Mouse (Mus musculus) liver, embryonic 12.5 days (tissue): ENCODE measurements at regions not wholly inside any gene's neighbourhood (a gene's known extent, or its start where the extent isn't known, plus 50 kb on each side); places are given as distances from the start of the nearest gene placed in this dataset.

Experiments
- ATAC-seq: fragments of 200-750 bp; cut with Nextera tagmentation; 2 replicates; pipeline ENCODE4 v1.8.0; 2017; ENCODE audit warnings: moderate number of reproducible peaks, mild to moderate bottlenecking, moderate library complexity
- H3K27ac ChIP-seq: fragments of 300-500 bp; sonication (generic); 2 replicates; pipeline ENCODE4 v1.5.1; 2016; ENCODE audit warnings: mild to moderate bottlenecking
- H3K27me3 ChIP-seq: fragments of 300-500 bp; sonication (generic); replicated peaks from 2 replicates; pipeline ENCODE4 v1.6.1; 2016; ENCODE audit warnings: mild to moderate bottlenecking, moderate library complexity
- H3K36me3 ChIP-seq: fragments of 300-500 bp; sonication (generic); 2 replicates; pipeline ENCODE4 v1.6.1; 2016; ENCODE audit warnings: mild to moderate bottlenecking, moderate library complexity
- H3K4me1 ChIP-seq: fragments of 300-500 bp; sonication (generic); 2 replicates; pipeline ENCODE4 v1.6.1; 2016
- H3K4me2 ChIP-seq: fragments of 300-500 bp; sonication (generic); 2 replicates; pipeline ENCODE4 v1.6.1; 2016; ENCODE audit warnings: mild to moderate bottlenecking, moderate library complexity
- H3K4me3 ChIP-seq: fragments of 300-500 bp; sonication (generic); 2 replicates; pipeline ENCODE4 v1.5.1; 2016; ENCODE audit warnings: mild to moderate bottlenecking, moderate library complexity
- H3K9ac ChIP-seq: fragments of 300-500 bp; sonication (generic); 2 replicates; pipeline ENCODE4 v1.6.1; 2016; ENCODE audit warnings: mild to moderate bottlenecking, moderate library complexity
- H3K9me3 ChIP-seq: fragments of 300-500 bp; sonication (generic); replicated peaks from 2 replicates; pipeline ENCODE4 v1.6.1; 2016; ENCODE audit warnings: mild to moderate bottlenecking, moderate library complexity
- WGBS: fragments of 180-500 bp; shearing (Covaris S2); methylation state at CpG from one replicate; pipeline ENCODE4 v1.1.7; 2016; ENCODE audit not compliant: insufficient replicate concordance; 5-methylcytosine and 5-hydroxymethylcytosine counted together

DNA sequence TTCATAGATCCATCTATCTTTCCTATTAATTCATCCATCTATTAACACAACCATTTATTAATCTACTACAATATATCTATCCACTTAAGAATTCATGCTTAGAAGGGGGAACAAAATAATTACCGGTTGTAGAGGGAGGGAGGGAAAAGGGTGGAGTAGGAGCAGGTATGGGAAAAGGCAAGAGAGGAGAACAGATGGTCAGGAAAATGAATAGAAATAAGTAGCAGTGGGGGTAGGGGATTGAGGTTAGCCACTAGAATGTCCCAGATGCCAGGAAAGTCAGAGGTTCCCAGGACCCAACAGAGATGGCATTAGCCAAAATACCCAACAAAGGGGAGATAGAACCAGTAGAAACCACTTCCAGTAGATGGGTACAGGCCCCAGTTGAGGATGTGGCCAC, 164.5 kb upstream of the Crbn start:
- Histone ChIP-seq H3K9ac (no peak overlapping the region), H3K4me2 (no peak overlapping the region), H3K9me3 (no peaks in the 10 kb centered on the region), H3K4me1 (no peaks in the 10 kb centered on the region), H3K36me3 (no peaks in the 10 kb centered on the region), H3K27me3 (no peaks in the 10 kb centered on the region), H3K4me3 (no peak overlapping the region), H3K27ac (no peak overlapping the region)
- no peak for ATAC-seq
- WGBS, result 60% methylated on average over 1 of the region's 1 CpGs

DNA sequence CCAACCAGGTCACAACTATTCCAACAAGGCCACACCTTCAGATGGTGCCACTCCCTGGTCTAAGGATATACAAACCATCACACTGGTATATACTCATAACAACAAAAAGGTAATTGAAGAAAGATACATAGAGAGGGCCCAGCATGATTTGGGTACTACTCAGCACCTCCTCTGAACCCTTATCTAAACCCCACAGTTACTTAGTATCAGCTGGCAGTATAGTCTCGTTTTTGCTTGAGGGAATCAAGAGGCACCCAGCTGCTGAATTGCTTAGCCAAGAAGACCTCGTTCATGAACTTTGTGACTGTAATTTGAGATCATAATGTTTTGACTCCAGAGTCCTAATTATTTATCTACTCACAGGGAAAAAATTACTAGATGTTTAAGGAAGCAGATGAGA, 175.6 kb upstream of the Crbn start:
- no peak overlapping the region for H3K27ac ChIP-seq
- no peak overlapping the region for H3K4me2 ChIP-seq
- WGBS, result 32% methylated on average over 2 of the region's 2 CpGs
- H3K9me3 ChIP-seq, result no peaks in the 10 kb centered on the region
- no peak overlapping the region for H3K4me3 ChIP-seq
- H3K4me1 ChIP-seq, result no peaks in the 10 kb centered on the region
- ATAC-seq, result peak; percentile 52; the same call in 1 of the 2 replicates
- no peak overlapping the region for H3K9ac ChIP-seq
- H3K36me3 ChIP-seq, result no peaks in the 10 kb centered on the region
- H3K27me3 ChIP-seq, result no peaks in the 10 kb centered on the region

DNA sequence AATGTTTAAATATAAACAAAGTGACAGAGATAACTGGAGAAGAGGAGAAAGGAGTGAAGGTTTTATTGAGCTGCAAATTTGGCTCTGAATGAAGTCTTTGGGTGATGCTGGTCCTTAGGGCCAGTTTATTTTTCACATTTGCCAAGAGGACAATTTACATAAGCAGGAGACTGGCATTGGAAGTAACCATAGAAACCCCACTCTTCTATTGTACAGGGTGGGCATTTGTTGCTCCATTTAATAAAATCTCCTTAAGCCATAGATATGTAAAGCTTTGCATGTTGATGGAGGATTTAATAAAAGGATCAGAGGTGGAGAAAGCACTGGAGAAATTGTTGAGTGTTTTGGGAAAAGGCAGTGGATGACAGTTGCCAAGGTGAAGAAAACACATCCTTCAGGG, 178.8 kb upstream of the Crbn start:
- Histone ChIP-seq H3K4me2 (no peak overlapping the region), H3K9ac (no peak overlapping the region), H3K4me1 (no peaks in the 10 kb centered on the region), H3K36me3 (no peaks in the 10 kb centered on the region), H3K27ac (no peak overlapping the region), H3K4me3 (no peak overlapping the region), H3K9me3 (no peaks in the 10 kb centered on the region), H3K27me3 (no peaks in the 10 kb centered on the region)
- no peak for ATAC-seq

DNA sequence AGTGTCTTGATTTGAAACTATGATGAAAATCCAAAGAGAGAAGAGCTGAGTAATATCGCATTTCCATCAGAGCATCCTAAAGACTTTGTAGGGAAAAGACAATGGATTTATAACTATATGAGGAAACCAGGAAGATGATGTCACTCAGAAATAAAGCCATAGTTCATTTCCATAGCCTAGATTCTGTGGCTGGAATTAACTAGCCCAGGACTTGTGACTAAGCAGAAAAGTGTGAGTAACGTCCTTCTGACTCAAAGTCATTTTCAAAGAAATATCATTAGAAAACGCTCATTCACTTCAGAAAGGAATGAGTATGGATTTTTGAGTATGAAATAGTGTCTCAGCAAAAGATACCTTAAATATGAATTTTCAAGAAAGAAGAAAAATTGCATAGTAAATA, 179.9 kb upstream of the Crbn start:
- H3K27ac ChIP-seq, result no peak overlapping the region
- no peaks in the 10 kb centered on the region for H3K27me3 ChIP-seq
- H3K9ac ChIP-seq, result no peak overlapping the region
- no peaks in the 10 kb centered on the region for H3K9me3 ChIP-seq
- H3K4me2 ChIP-seq, result no peak overlapping the region
- H3K4me3 ChIP-seq, result no peak overlapping the region
- WGBS, result 65% methylated on average over 3 of the region's 3 CpGs
- H3K4me1 ChIP-seq, result no peaks in the 10 kb centered on the region
- no peak for ATAC-seq
- H3K36me3 ChIP-seq, result no peaks in the 10 kb centered on the region

DNA sequence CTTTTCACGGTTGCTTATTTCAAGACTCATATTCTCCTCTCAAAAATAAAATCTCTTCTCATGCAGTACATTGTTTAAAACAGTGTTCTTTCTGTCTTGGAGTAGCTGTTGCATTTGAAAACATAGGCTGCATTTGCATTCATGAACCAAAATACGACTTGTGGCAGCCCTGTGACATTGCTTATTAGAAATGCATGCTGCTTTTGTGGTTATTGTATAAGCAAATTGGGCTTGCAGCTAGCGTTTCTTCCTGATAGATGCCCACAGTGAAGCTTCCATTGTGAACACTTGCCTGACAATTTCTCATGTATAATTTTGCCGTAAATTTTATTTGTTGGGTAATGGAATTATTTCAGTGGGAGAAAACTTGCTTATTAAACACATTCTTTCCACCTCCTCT, 180.3 kb upstream of the Crbn start:
- Histone ChIP-seq H3K4me3 (no peak overlapping the region), H3K4me2 (no peak overlapping the region), H3K36me3 (no peaks in the 10 kb centered on the region), H3K9ac (no peak overlapping the region), H3K27ac (no peak overlapping the region), H3K9me3 (no peaks in the 10 kb centered on the region), H3K4me1 (no peaks in the 10 kb centered on the region), H3K27me3 (no peaks in the 10 kb centered on the region)
- no peak for ATAC-seq
- 67% methylated on average over 4 of the region's 4 CpGs for WGBS

DNA sequence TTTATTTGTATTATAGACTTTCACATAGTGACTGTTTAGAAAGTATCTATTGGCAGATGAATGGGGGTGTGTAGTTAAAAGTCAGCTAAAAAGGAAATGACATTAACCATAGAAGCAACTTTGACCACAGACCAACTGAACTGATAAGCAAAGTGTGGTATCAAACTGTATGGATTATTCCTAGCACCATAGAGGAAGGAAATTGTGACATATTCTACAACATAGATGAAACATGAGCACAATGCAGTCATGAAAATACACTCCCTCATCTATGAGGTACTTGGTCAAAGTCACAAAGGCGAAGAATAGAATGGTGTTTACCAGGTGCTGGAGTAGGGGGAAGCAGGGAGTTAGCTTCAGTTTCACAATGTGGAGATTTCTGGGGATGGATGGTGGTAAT, 181.4 kb upstream of the Crbn start:
- no peaks in the 10 kb centered on the region for H3K4me1 ChIP-seq
- H3K9me3 ChIP-seq, result no peaks in the 10 kb centered on the region
- ATAC-seq, result no peak
- no peak overlapping the region for H3K4me3 ChIP-seq
- H3K27me3 ChIP-seq, result no peaks in the 10 kb centered on the region
- no peak overlapping the region for H3K4me2 ChIP-seq
- H3K36me3 ChIP-seq, result no peaks in the 10 kb centered on the region
- H3K27ac ChIP-seq, result no peak overlapping the region
- WGBS, result 56% methylated on average over 1 of the region's 1 CpGs
- H3K9ac ChIP-seq, result no peak overlapping the region

DNA sequence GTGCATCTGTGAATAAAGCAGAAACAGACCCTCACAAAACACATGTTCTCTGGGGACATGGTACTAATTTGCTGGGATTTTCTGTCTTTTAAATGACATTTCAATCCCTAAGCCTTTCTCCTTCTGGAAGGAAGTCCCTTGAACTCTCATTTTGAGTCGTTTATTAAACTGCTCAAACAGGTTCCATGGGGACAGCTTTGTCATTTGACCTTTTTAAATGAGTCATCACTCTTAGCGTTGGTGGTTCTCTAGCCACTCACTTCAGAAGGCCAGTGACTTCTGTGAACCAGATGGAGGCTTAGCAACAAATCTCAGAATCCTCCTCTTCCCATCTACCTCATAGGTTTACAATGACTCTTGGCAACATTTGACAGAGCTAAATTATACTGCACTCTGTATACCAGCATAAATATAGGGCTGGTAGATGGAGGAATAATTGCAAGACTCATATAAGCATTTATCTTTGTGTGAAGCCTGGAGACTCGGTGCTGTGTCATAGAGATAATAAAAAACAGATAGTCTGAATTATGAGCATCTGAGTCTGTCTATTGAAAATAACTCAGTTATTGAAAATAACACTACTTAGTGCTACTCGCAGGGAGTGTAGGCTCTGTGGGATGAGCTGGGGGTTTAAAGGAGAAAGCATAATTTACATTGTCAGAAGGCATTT, 185.4 kb upstream of the Crbn start:
- Histone ChIP-seq H3K4me1 (no peaks in the 10 kb centered on the region), H3K27me3 (no peaks in the 10 kb centered on the region), H3K4me3 (no peak overlapping the region), H3K36me3 (no peaks in the 10 kb centered on the region), H3K4me2 (no peak overlapping the region), H3K9me3 (no peaks in the 10 kb centered on the region), H3K9ac (no peak overlapping the region), H3K27ac (no peak overlapping the region)
- 26% methylated on average over 4 of the region's 4 CpGs for WGBS
- ATAC-seq, result no peak

DNA sequence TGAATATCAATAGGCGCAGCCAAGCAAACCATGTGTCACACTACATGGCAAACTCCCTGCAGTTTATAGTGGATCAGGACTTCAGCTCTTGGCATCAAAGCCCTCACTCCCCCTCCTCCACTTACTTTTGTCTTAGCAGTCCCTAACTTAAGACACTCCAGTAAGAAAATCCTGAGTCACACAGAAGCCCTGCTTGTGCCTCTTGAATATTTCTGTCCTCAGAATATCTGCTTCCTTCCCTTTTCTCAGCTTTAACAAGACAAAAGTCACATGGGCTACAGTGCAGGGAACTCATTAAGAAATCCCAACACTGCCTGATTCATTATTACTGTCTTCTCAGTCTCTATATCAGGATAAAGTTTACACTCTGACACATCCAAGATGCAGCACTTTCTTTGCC, 191.7 kb upstream of the Crbn start:
- Histone ChIP-seq H3K27me3 (no peaks in the 10 kb centered on the region), H3K36me3 (no peaks in the 10 kb centered on the region), H3K4me3 (no peak overlapping the region), H3K27ac (no peak overlapping the region), H3K9ac (no peak overlapping the region), H3K4me2 (no peak overlapping the region), H3K4me1 (no peaks in the 10 kb centered on the region), H3K9me3 (no peaks in the 10 kb centered on the region)
- no peak for ATAC-seq
- WGBS, result 68% methylated on average over 1 of the region's 1 CpGs

DNA sequence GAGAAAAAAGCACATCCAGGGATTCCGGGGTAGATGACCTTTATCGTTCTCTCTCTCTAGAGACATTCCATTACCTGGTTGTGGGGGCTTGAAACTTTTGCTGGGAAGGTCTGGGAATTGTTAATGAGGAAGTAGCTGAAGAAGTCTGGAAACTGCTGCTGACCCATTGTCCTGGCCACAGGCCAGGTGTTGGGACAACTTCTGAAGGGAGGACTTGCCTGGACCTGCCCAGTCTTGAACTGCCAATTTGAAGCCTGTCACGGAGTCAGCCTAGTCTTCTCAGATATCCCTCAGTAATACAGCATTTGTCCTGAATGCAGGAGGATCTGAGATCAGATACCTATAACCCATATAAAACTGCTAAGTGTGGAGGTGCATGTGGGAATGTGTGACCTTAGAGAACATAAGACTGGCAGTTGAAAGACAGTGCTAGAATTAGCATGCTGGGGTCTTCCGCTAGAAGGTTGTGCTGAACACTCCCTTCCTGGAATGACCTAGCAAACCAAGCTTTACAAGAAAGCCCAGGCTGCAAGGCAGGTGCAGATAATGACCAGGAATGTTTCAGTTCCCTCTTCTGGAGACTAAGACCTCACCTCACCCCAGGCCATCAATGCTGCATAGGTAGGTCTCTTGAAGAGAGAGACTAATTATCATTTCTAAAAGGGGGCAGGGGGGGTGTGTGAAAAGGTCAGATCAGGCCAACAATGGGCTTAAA, 204.7 kb upstream of the Crbn start:
- no peaks in the 10 kb centered on the region for H3K4me1 ChIP-seq
- ATAC-seq, result no peak
- no peaks in the 10 kb centered on the region for H3K36me3 ChIP-seq
- 70% methylated on average over 4 of the region's 4 CpGs for WGBS
- H3K4me3 ChIP-seq, result no peak overlapping the region
- no peaks in the 10 kb centered on the region for H3K27me3 ChIP-seq
- no peak overlapping the region for H3K4me2 ChIP-seq
- H3K9ac ChIP-seq, result no peak overlapping the region
- no peak overlapping the region for H3K27ac ChIP-seq
- no peaks in the 10 kb centered on the region for H3K9me3 ChIP-seq

DNA sequence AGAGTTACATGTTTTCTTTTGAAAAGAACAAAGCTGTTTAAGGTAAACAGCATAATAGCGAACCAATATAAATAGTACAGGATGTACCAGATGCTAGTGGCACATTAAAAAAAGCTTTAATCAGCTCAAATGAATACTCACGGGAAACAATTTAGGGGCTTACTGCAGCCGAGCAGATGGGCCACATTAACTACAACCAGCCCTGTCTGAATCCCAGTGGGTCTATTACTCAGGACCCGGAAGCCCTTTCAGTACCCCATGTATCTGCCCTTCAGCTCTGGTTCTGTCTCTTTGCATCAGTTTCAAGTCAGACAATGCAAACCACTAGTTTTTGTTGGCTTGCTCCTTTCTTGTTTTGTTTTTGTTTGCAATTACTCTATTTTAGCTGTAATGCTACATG, 210.9 kb upstream of the Crbn start:
- Histone ChIP-seq H3K4me2 (no peak overlapping the region), H3K4me3 (no peak overlapping the region), H3K36me3 (no peaks in the 10 kb centered on the region), H3K9me3 (no peaks in the 10 kb centered on the region), H3K9ac (no peak overlapping the region), H3K27ac (no peak overlapping the region), H3K27me3 (no peaks in the 10 kb centered on the region), H3K4me1 (no peaks in the 10 kb centered on the region)
- WGBS, result 71% methylated on average over 4 of the region's 4 CpGs
- ATAC-seq, result no peak

DNA sequence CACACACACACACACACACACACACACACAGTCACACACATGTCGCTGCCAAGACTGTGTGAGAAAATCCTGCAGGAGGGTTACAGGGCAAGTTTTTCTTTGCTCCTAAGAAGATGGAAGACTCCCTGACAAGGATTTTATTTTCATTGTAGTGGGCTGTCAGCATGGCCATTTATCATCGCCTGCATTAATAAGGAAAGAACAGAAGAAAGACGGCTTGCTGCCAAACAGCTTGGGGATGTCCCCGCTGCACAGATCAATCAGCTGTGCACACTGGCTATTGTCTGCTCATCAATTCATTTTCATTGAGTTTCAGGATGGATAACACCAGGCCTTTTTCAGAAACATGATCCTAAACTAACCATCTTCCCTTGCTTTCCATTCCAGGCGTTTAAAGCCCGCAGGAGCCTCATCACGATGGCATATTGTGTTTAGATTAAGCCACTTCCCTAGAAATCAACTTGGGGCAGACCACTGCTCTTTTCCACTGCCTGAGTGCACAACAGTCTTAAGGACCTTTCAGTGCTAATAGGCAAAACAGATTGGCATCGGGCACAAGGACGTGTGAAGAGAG, 213.1 kb upstream of the Crbn start:
- H3K4me1 ChIP-seq, result no peaks in the 10 kb centered on the region
- H3K9ac ChIP-seq, result no peak overlapping the region
- WGBS, result 68% methylated on average over 9 of the region's 9 CpGs
- no peaks in the 10 kb centered on the region for H3K9me3 ChIP-seq
- H3K4me3 ChIP-seq, result no peak overlapping the region
- H3K27ac ChIP-seq, result no peak overlapping the region
- H3K4me2 ChIP-seq, result no peak overlapping the region
- no peaks in the 10 kb centered on the region for H3K27me3 ChIP-seq
- no peak for ATAC-seq
- H3K36me3 ChIP-seq, result no peaks in the 10 kb centered on the region

DNA sequence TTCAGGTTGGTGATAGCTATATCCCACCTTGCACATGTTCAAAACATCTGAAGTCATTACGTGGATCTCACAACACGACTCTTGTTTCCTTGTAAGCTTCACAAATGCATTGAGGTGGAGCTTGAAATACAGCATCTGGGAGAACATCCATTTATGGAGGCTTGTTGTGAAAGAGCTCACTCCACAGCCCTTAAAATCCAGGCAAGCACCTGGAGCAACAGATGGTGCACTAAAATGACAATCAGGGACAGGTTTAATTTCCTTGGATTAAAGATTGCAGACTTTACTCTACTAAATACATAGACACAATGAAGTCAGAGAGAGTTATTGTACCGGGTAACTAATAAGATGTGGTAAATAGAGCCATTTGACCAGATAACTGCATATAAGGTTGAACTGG, 219.2 kb upstream of the Crbn start:
- no peaks in the 10 kb centered on the region for H3K27me3 ChIP-seq
- no peaks in the 10 kb centered on the region for H3K36me3 ChIP-seq
- H3K4me2 ChIP-seq, result no peak overlapping the region
- no peaks in the 10 kb centered on the region for H3K4me1 ChIP-seq
- H3K9me3 ChIP-seq, result no peaks in the 10 kb centered on the region
- 71% methylated on average over 3 of the region's 3 CpGs for WGBS
- ATAC-seq, result no peak
- no peak overlapping the region for H3K9ac ChIP-seq
- no peak overlapping the region for H3K27ac ChIP-seq
- H3K4me3 ChIP-seq, result no peak overlapping the region

DNA sequence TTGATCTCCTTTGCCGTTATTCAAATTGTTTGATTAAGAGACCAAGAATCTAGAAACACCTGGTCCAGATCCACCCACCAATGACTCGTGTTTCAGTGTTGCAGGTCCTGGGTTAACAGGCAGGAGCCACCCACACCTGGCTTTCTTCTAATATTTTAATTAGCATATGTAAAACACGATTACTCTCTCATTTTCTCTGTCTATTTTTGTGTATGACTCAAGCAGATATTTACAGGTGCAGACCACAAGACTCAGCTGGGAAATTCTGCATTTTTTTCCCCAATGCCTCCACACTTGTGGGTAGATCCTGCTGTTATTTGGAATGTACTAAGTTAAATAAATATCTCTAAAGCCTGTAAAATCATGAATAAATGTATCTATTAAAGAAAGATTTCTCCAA, 245.3 kb upstream of the Crbn start:
- H3K9ac ChIP-seq, result no peak overlapping the region
- 56% methylated on average over 3 of the region's 3 CpGs for WGBS
- H3K4me2 ChIP-seq, result no peak overlapping the region
- H3K4me1 ChIP-seq, result no peaks in the 10 kb centered on the region
- H3K36me3 ChIP-seq, result no peaks in the 10 kb centered on the region
- H3K27me3 ChIP-seq, result no peaks in the 10 kb centered on the region
- no peak for ATAC-seq
- H3K9me3 ChIP-seq, result no peaks in the 10 kb centered on the region
- no peak overlapping the region for H3K4me3 ChIP-seq
- H3K27ac ChIP-seq, result no peak overlapping the region
